Comparison of ENCODE assay signal across 13 mouse cellular contexts in genomic region chr2:140784626-140785025, GRCm38 (mm10).
DNase-seq lines count a peak whose midpoint lies in the region; ATAC-seq lines count a peak whose summit lies in the region.
"Had no signal": no experiment of that assay in that cellular context is flagged by ENCODE, and none has a peak within 500 bp of the region (broad histone marks: within the 10 kb centered on the region; RNA-seq: fewer than 3 reads in every experiment).

No protein-coding gene starts in this region.

- no peaks in the 10 kb centered on the region for H3K36me3 ChIP-seq in liver, embryonic 13.5 days
- no peaks in the 10 kb centered on the region for H3K36me3 ChIP-seq in hindbrain, embryonic 12.5 days
- H3K36me3 ChIP-seq in hindbrain, embryonic 16.5 days (ENCODE audit: control insufficient read depth, insufficient read depth, low read length): no peaks in the 10 kb centered on the region
- H3K36me3 ChIP-seq: forebrain, embryonic 15.5 days had no signal

- no peaks in the 10 kb centered on the region for H3K27me3 ChIP-seq in liver, embryonic 13.5 days
- no peaks in the 10 kb centered on the region for H3K27me3 ChIP-seq in hindbrain, embryonic 12.5 days
- H3K27me3 ChIP-seq in hindbrain, embryonic 16.5 days (replicated peaks; ENCODE audit: control insufficient read depth, insufficient read depth, low read length): no peaks in the 10 kb centered on the region
- H3K27me3 ChIP-seq: forebrain, embryonic 15.5 days had no signal

- no peak overlapping the region for H3K27ac ChIP-seq in liver, embryonic 13.5 days
- no peak overlapping the region for H3K27ac ChIP-seq in hindbrain, embryonic 12.5 days
- no peak overlapping the region for H3K27ac ChIP-seq in hindbrain, embryonic 16.5 days (ENCODE audit: low read depth, low read length)
- H3K27ac ChIP-seq: forebrain, embryonic 15.5 days had no signal

- H3K9me3 ChIP-seq in liver, embryonic 13.5 days (replicated peaks): no peaks in the 10 kb centered on the region
- H3K9me3 ChIP-seq in hindbrain, embryonic 12.5 days (replicated peaks): no peaks in the 10 kb centered on the region
- no peaks in the 10 kb centered on the region for H3K9me3 ChIP-seq in hindbrain, embryonic 16.5 days (ENCODE audit: control insufficient read depth, low read length)
- H3K9me3 ChIP-seq: forebrain, embryonic 15.5 days had no signal

- ATAC-seq in CD4-positive, CD25-positive, alpha-beta regulatory T cell, adult 4 months: peak; percentile 66
- ATAC-seq in activated CD4-positive, CD25-positive, alpha-beta regulatory T cell, adult 4 months: peak; percentile 40
- peak; percentile 67 for ATAC-seq in liver, embryonic 13.5 days (ENCODE audit: low read depth)
- ATAC-seq in hindbrain, embryonic 12.5 days (ENCODE audit: low FRiP score): no peak
- no peak for ATAC-seq in hindbrain, embryonic 16.5 days
- ATAC-seq: forebrain, embryonic 15.5 days; intestine, postnatal 0 days had no signal

- peak; percentile 11 for DNase-seq in liver, embryonic 13.5 days
- peak; percentile 5 to 17 for DNase-seq in monocyte, adult 2 months (ENCODE audit: low read depth in 1 of 2, low spot score in 2 of 2)
- DNase-seq in left cerebral cortex, postnatal 4 days: no peak
- DNase-seq: adrenal gland, postnatal 25 days; heart, postnatal 4 days; kidney, postnatal 10 days had no signal

- H3K4me1 ChIP-seq in liver, embryonic 13.5 days (replicated peaks): 0 out of 2 replicates have a peak, but pooled peaks cover 4% of the 10 kb centered on the region
- no peaks in the 10 kb centered on the region for H3K4me1 ChIP-seq in hindbrain, embryonic 12.5 days
- no peaks in the 10 kb centered on the region for H3K4me1 ChIP-seq in hindbrain, embryonic 16.5 days (ENCODE audit: control insufficient read depth, insufficient read depth, low read depth, low read length)
- H3K4me1 ChIP-seq: forebrain, embryonic 15.5 days had no signal

- no peak overlapping the region for H3K4me3 ChIP-seq in liver, embryonic 13.5 days (replicated peaks)
- no peak overlapping the region for H3K4me3 ChIP-seq in hindbrain, embryonic 12.5 days
- H3K4me3 ChIP-seq in hindbrain, embryonic 16.5 days (ENCODE audit: low read length): no peak overlapping the region
- H3K4me3 ChIP-seq: forebrain, embryonic 15.5 days had no signal

- intact Hi-C loops in left cerebral cortex, postnatal 4 days (cut with DNase I): no loop called here

- no peak overlapping the region for H3K9ac ChIP-seq in liver, embryonic 13.5 days
- H3K9ac ChIP-seq in hindbrain, embryonic 12.5 days: no peak overlapping the region
- no peak overlapping the region for H3K9ac ChIP-seq in hindbrain, embryonic 16.5 days (ENCODE audit: low read depth, low read length)
- H3K9ac ChIP-seq: forebrain, embryonic 15.5 days had no signal

- 5% methylated on average over 2 of the region's 2 CpGs for WGBS in liver, embryonic 13.5 days (ENCODE audit: insufficient replicate concordance)
- 80% methylated on average over 2 of the region's 2 CpGs for WGBS in hindbrain, embryonic 12.5 days
- 90% methylated on average over 2 of the region's 2 CpGs for WGBS in hindbrain, embryonic 16.5 days

- no peak overlapping the region for H3K4me2 ChIP-seq in liver, embryonic 13.5 days
- no peak overlapping the region for H3K4me2 ChIP-seq in hindbrain, embryonic 12.5 days (replicated peaks)
- no peak overlapping the region for H3K4me2 ChIP-seq in hindbrain, embryonic 16.5 days (ENCODE audit: low read length)
- H3K4me2 ChIP-seq: forebrain, embryonic 15.5 days; heart, embryonic 11.5 days had no signal

Comparison
In these comparisons a context has a peak if more than half of its experiments do, and no peak if none do; other contexts are left out.
1. ATAC-seq: peak in CD4-positive, CD25-positive, alpha-beta regulatory T cell, adult 4 months (single experiment), activated CD4-positive, CD25-positive, alpha-beta regulatory T cell, adult 4 months (single experiment) and liver, embryonic 13.5 days (single experiment); none in hindbrain, embryonic 12.5 days (single experiment) and hindbrain, embryonic 16.5 days (single experiment).